Mouse (Mus musculus) MEL (cell line): ENCODE measurements around the gene Kap. TPM values are rescaled to one million over a fixed set of nuclear protein-coding genes. Genes with fewer than 3 reads are reported as not detected.

ENCODE experiments used
- DNase-seq: peaks from one replicate; pipeline ENCODE4 v3.0.0; 2011; ENCODE audit warnings: low read depth, low spot score
- H3K27ac ChIP-seq: 2 replicates; pipeline ENCODE4 v1.5.1; 2012; ENCODE audit warnings: low read depth, mild to moderate bottlenecking, control low read depth, low read length, moderate library complexity; ENCODE audit not compliant: control insufficient read depth
- H3K27me3 ChIP-seq, 2 experiments: fragments of 150-350 bp in 1 of 2; sonication (generic) in 1 of 2; 2 replicates each; pipeline ENCODE4 v1.6.1; 2012; ENCODE audit warnings: low read length in 2 of 2, mild to moderate bottlenecking in 2 of 2, improper control_type of control experiment in 1 of 2, moderate library complexity in 1 of 2; ENCODE audit not compliant: insufficient read depth in 2 of 2, control insufficient read depth in 1 of 2
- H3K36me3 ChIP-seq, 2 experiments: 2 replicates each; pipeline ENCODE4 v1.6.1; 2012 to 2014; ENCODE audit warnings: low read length in 2 of 2, improper control_type of control experiment in 1 of 2, inconsistent platforms in 1 of 2, mild to moderate bottlenecking in 1 of 2; ENCODE audit not compliant: insufficient read depth in 2 of 2, control insufficient read depth in 1 of 2
- H3K4me1 ChIP-seq, 2 experiments: fragments of 150-350 bp in 1 of 2; sonication (generic) in 1 of 2; 2 replicates each; pipeline ENCODE4 v1.6.1; 2012; ENCODE audit warnings: low read length in 2 of 2, improper control_type of control experiment in 1 of 2, mild to moderate bottlenecking in 1 of 2; ENCODE audit not compliant: insufficient read depth in 2 of 2, control insufficient read depth in 1 of 2
- H3K4me3 ChIP-seq, 2 experiments: fragments of 150-350 bp in 1 of 2; sonication (generic) in 1 of 2; 2 replicates each; pipeline ENCODE4 v1.5.1; 2012; ENCODE audit warnings: low read depth in 2 of 2, low read length in 2 of 2, mild to moderate bottlenecking in 2 of 2, moderate library complexity in 2 of 2, control low read depth in 1 of 2, improper control_type of control experiment in 1 of 2; ENCODE audit not compliant: control insufficient read depth in 1 of 2, insufficient read depth in 1 of 2
- H3K79me2 ChIP-seq: 2 replicates; pipeline ENCODE4 v1.6.1; 2012; ENCODE audit warnings: mild to moderate bottlenecking, low read length, moderate library complexity; ENCODE audit not compliant: control insufficient read depth, poor library complexity, insufficient read depth
- H3K9ac ChIP-seq: 2 replicates; pipeline ENCODE4 v1.6.1; 2012; ENCODE audit warnings: low read depth, mild to moderate bottlenecking, control low read depth, low read length, moderate library complexity; ENCODE audit not compliant: control insufficient read depth, poor library complexity, severe bottlenecking
- H3K9me3 ChIP-seq: fragments of 150-350 bp; sonication (generic); replicated peaks from 2 replicates; pipeline ENCODE4 v1.6.1; 2012; ENCODE audit warnings: mild to moderate bottlenecking, low read length, improper control_type of control experiment, moderate library complexity; ENCODE audit not compliant: insufficient read depth
- CHD1 ChIP-seq: IDR thresholded peaks from 2 replicates; pipeline ENCODE4 v1.6.1; 2012; ENCODE audit warnings: low read depth, mild to moderate bottlenecking, inconsistent platforms, low read length, improper control_type of control experiment
- CHD2 ChIP-seq: IDR thresholded peaks from 2 replicates; pipeline ENCODE4 v1.6.1; 2011; ENCODE audit warnings: low read length, improper control_type of control experiment
- ELF1 ChIP-seq: IDR thresholded peaks from 2 replicates; pipeline ENCODE4 v1.6.1; 2014; ENCODE audit warnings: low read depth, mild to moderate bottlenecking, inconsistent platforms, low read length, improper control_type of control experiment, moderate library complexity
- EP300 ChIP-seq, 2 experiments: IDR thresholded peaks; 2 replicates each; pipeline ENCODE4 v1.6.1; 2011; ENCODE audit warnings: improper control_type of control experiment in 2 of 2, low read length in 2 of 2, low read depth in 1 of 2, mild to moderate bottlenecking in 1 of 2
- ETS1 ChIP-seq: IDR thresholded peaks from 2 replicates; pipeline ENCODE4 v1.6.1; 2012; ENCODE audit warnings: low read depth, mild to moderate bottlenecking, inconsistent platforms, low read length, improper control_type of control experiment, moderate library complexity
- GABPA ChIP-seq: IDR thresholded peaks from 2 replicates; pipeline ENCODE4 v1.6.1; 2012; ENCODE audit warnings: low read depth, mild to moderate bottlenecking, inconsistent platforms, low read length, improper control_type of control experiment, moderate library complexity
- GATA1 ChIP-seq: IDR thresholded peaks from 2 replicates; pipeline ENCODE4 v1.6.1; 2011; ENCODE audit warnings: low read depth, low read length, improper control_type of control experiment
- HCFC1 ChIP-seq: IDR thresholded peaks from 2 replicates; pipeline ENCODE4 v1.6.1; 2012; ENCODE audit warnings: low read depth, mild to moderate bottlenecking, inconsistent platforms, low read length, improper control_type of control experiment, moderate library complexity
- JUND ChIP-seq: IDR thresholded peaks from 2 replicates; pipeline ENCODE4 v1.6.1; 2011; ENCODE audit warnings: low read depth, mild to moderate bottlenecking, improper control_type of control experiment, low read length
- MAFK ChIP-seq: IDR thresholded peaks from 2 replicates; pipeline ENCODE4 v1.6.1; 2011; ENCODE audit warnings: low read depth, mild to moderate bottlenecking, low read length, improper control_type of control experiment, borderline replicate concordance
- MAZ ChIP-seq: IDR thresholded peaks from 2 replicates; pipeline ENCODE4 v1.6.1; 2012; ENCODE audit warnings: low read depth, mild to moderate bottlenecking, inconsistent platforms, low read length, improper control_type of control experiment
- MXI1 ChIP-seq: IDR thresholded peaks from 2 replicates; pipeline ENCODE4 v1.6.1; 2011; ENCODE audit warnings: mild to moderate bottlenecking, low read depth, low read length, improper control_type of control experiment
- MYB ChIP-seq: IDR thresholded peaks from 2 replicates; pipeline ENCODE4 v1.6.1; 2011; ENCODE audit warnings: mild to moderate bottlenecking, low read depth, low read length, improper control_type of control experiment
- MYC ChIP-seq: IDR thresholded peaks from 2 replicates; pipeline ENCODE4 v1.6.1; 2011; ENCODE audit warnings: low read depth, mild to moderate bottlenecking, low read length, improper control_type of control experiment, moderate library complexity
- POLR2A ChIP-seq, 2 experiments: IDR thresholded peaks; 2 replicates each; pipeline ENCODE4 v1.6.1; 2011 to 2012; ENCODE audit warnings: low read length in 2 of 2, mild to moderate bottlenecking in 2 of 2, control low read depth in 1 of 2, improper control_type of control experiment in 1 of 2, low read depth in 1 of 2, moderate library complexity in 1 of 2; ENCODE audit not compliant: control insufficient read depth in 1 of 2, insufficient read depth in 1 of 2, poor library complexity in 1 of 2
- POLR2AphosphoS2 ChIP-seq: IDR thresholded peaks from 2 replicates; pipeline ENCODE4 v1.6.1; 2011; ENCODE audit warnings: low read length, improper control_type of control experiment
- POLR2AphosphoS5 ChIP-seq: IDR thresholded peaks from 2 replicates; pipeline ENCODE4 v1.6.1; 2012; ENCODE audit warnings: low read depth, borderline replicate concordance, mild to moderate bottlenecking, inconsistent platforms, low read length, moderate library complexity, mixed read lengths
- RAD21 ChIP-seq: IDR thresholded peaks from 2 replicates; pipeline ENCODE4 v1.6.1; 2011; ENCODE audit warnings: mild to moderate bottlenecking, low read depth, low read length, improper control_type of control experiment
- TBP ChIP-seq: IDR thresholded peaks from 2 replicates; pipeline ENCODE4 v1.8.0; 2011; ENCODE audit warnings: low read depth, low read length, improper control_type of control experiment
- TCF12 ChIP-seq: IDR thresholded peaks from 2 replicates; pipeline ENCODE4 v1.6.1; 2014; ENCODE audit warnings: low read depth, mild to moderate bottlenecking, inconsistent platforms, low read length, improper control_type of control experiment, moderate library complexity
- UBTF ChIP-seq: IDR thresholded peaks from 2 replicates; pipeline ENCODE4 v1.6.1; 2012; ENCODE audit warnings: low read depth, mild to moderate bottlenecking, inconsistent platforms, low read length, improper control_type of control experiment, moderate library complexity, borderline replicate concordance; ENCODE audit not compliant: insufficient read depth
- USF1 ChIP-seq: IDR thresholded peaks from 2 replicates; pipeline ENCODE4 v1.6.1; 2014; ENCODE audit warnings: low read depth, mild to moderate bottlenecking, inconsistent platforms, low read length, improper control_type of control experiment, moderate library complexity
- USF2 ChIP-seq, 2 experiments: IDR thresholded peaks; 2 replicates each; pipeline ENCODE4 v1.6.1; 2011 to 2012; ENCODE audit warnings: improper control_type of control experiment in 2 of 2, low read length in 2 of 2, borderline replicate concordance in 1 of 2, inconsistent platforms in 1 of 2, low read depth in 1 of 2, mild to moderate bottlenecking in 1 of 2; ENCODE audit not compliant: insufficient read depth in 1 of 2
- ZKSCAN1 ChIP-seq: IDR thresholded peaks from 2 replicates; pipeline ENCODE4 v1.6.1; 2012; ENCODE audit warnings: low read depth, mild to moderate bottlenecking, inconsistent platforms, low read length, improper control_type of control experiment, moderate library complexity
- ZNF384 ChIP-seq: IDR thresholded peaks from 2 replicates; pipeline ENCODE4 v1.6.1; 2012; ENCODE audit warnings: low read depth, mild to moderate bottlenecking, inconsistent platforms, low read length, improper control_type of control experiment
- polyA plus RNA-seq, 2 experiments: library from polyadenylated mRNA; stranded (reverse) in 1 of 2; unstranded in 1 of 2; fragments of >175 nt in 1 of 2; fragments of >200 nt in 1 of 2; gene quantifications; 2 replicates each; pipeline versions ENCODE4 v1.2.1 to v1.2.4; 2012; ENCODE audit warnings: low replicate concordance in 2 of 2, low read depth in 1 of 2; ENCODE audit not compliant: insufficient read length in 2 of 2, insufficient read depth in 1 of 2, missing spikeins in 1 of 2
- total RNA-seq: library from RNA; depleted of rRNA; stranded (reverse); fragments of 300-350 nt; gene quantifications from 2 replicates; pipeline ENCODE4 v1.2.3, GENCODE M21; 2012; rRNA removed

Gene Kap
- total RNA-seq (not detected in 2 replicates), polyA plus RNA-seq (not detected)

DNA sequence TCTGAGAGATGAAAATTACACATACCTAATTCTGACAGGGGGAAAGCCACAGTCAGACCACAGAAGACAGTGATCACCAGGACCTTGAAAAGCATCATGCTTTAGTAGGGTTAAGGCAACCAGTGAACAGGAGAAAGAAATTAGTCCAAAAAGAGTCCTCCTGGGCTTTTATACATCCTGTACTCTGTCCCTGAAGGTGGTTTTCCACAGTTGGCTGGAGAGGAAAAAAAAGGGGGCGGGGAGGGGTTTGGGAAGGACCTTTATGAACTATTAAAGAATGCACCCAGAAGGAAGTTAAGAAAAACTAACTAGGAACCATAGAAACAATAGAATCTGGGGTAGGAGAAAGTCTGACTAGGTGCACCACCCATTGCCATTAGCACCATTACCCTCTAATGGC lies at the start of gene Kap:
TSS of gene Kap (minus strand) at position 237 of the 400 bp plus-strand sequence.
- no peak within 1 kb of the TSS for H3K9ac ChIP-seq
- DNase-seq, result no peak
- no peaks in the 10 kb centered on the region for H3K79me2 ChIP-seq
- TF ChIP-seq MYB (no peak), GABPA (no peak), JUND (no peak), EP300 (IDR thresholded peaks at IDR 0.05; ENCODE audit: low read depth in 1 of 2, low read length in 2 of 2) (no peak), MYC (no peak), UBTF (no peak), GATA1 (no peak), MAFK (no peak), MXI1 (no peak)
- no peaks in the 10 kb centered on the region for H3K4me1 ChIP-seq
- H3K9me3 ChIP-seq, result no peaks in the 10 kb centered on the region
- H3K36me3 ChIP-seq, result no peaks in the 10 kb centered on the region
- H3K27ac ChIP-seq, result no peak within 1 kb of the TSS
- H3K27me3 ChIP-seq, result no peaks in the 10 kb centered on the region; a peak in 1 of 4 replicates
- no peak within 1 kb of the TSS for H3K4me3 ChIP-seq

DNA sequence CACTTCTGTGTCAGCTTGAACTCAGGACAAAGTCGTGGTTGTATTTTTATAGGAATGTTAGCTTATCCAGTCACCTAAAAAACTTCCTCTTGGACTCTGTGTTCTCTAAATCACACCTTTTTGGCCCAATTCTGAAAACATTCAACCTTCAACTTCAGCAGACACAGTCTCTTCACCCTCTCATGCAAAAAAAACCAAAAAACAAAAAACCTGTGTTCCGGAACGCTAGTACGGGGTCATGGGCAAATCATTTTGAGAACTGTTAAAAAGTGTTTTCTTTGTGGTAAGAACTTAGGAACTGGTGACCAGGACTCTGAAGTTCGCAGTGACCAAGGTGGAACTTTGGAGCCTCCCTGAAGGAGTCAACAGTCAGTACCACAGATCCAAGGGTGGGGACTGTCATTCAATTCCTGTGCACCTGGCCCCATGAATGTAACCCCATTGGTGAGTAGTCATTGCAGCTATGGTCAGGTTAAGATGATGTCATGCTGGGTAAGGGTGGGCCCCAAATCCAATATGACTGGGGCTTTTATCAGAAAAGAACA lies 32.4 kb upstream of the Kap start:
- H3K27ac ChIP-seq, result no peak overlapping the region
- H3K9me3 ChIP-seq, result no peaks in the 10 kb centered on the region
- H3K79me2 ChIP-seq, result no peaks in the 10 kb centered on the region
- no peaks in the 10 kb centered on the region for H3K27me3 ChIP-seq
- H3K4me1 ChIP-seq, result no peaks in the 10 kb centered on the region
- no peaks in the 10 kb centered on the region for H3K36me3 ChIP-seq
- H3K9ac ChIP-seq, result no peak overlapping the region
- H3K4me3 ChIP-seq, result no peak overlapping the region
- no peak for DNase-seq
- TF ChIP-seq TCF12 (no peak), MYC (no peak), HCFC1 (no peak), ELF1 (no peak), USF2 (IDR thresholded peaks at IDR 0.05; ENCODE audit: borderline replicate concordance in 1 of 2, insufficient read depth in 1 of 2, low read depth in 1 of 2, low read length in 2 of 2) (no peak), TBP (no peak), ZNF384 (no peak), ETS1 (no peak), POLR2A (IDR thresholded peaks at IDR 0.05; ENCODE audit: control insufficient read depth in 1 of 2, insufficient read depth in 1 of 2, low read depth in 1 of 2, low read length in 2 of 2, poor library complexity in 1 of 2) (no peak), ZKSCAN1 (no peak), RAD21 (no peak), CHD2 (no peak), JUND (no peak), POLR2AphosphoS5 (no peak), UBTF (no peak), USF1 (no peak), POLR2AphosphoS2 (no peak), CHD1 (no peak), MAFK (no peak), MAZ (no peak)
- TF ChIP-seq, all 39 proteins: peak for 0
